Mouse (Mus musculus) forebrain, embryonic 12.5 days (tissue): ENCODE measurements at regions not wholly inside any gene's neighbourhood (a gene's known extent, or its start where the extent isn't known, plus 50 kb on each side); places are given as distances from the start of the nearest gene placed in this dataset.
A peak's percentile ranks its signal among the peaks of the same experiment; 100 is the strongest.

Experiments
- ATAC-seq: fragments of 200-750 bp; cut with Nextera tagmentation; 2 replicates; pipeline ENCODE4 v1.8.0; 2017; ENCODE audit warnings: moderate TSS enrichment; ENCODE audit not compliant: low FRiP score
- H3K27ac ChIP-seq: fragments of 300-500 bp; sonication (generic); 2 replicates; pipeline ENCODE4 v1.5.1; 2016; ENCODE audit warnings: mild to moderate bottlenecking
- H3K27me3 ChIP-seq: fragments of 300-500 bp; sonication (generic); 2 replicates; pipeline ENCODE4 v1.6.1; 2016; ENCODE audit warnings: mild to moderate bottlenecking
- H3K36me3 ChIP-seq: fragments of 300-500 bp; sonication (generic); replicated peaks from 2 replicates; pipeline ENCODE4 v1.6.1; 2016; ENCODE audit warnings: mild to moderate bottlenecking
- H3K4me1 ChIP-seq: fragments of 300-500 bp; sonication (generic); 2 replicates; pipeline ENCODE4 v1.6.1; 2016
- H3K4me2 ChIP-seq: fragments of 300-500 bp; sonication (generic); 2 replicates; pipeline ENCODE4 v1.6.1; 2016; ENCODE audit warnings: mild to moderate bottlenecking, moderate library complexity
- H3K4me3 ChIP-seq: fragments of 300-500 bp; sonication (generic); replicated peaks from 2 replicates; pipeline ENCODE4 v1.5.1; 2016; ENCODE audit warnings: mild to moderate bottlenecking
- H3K9ac ChIP-seq: fragments of 300-500 bp; sonication (generic); 2 replicates; pipeline ENCODE4 v1.6.1; 2016; ENCODE audit warnings: mild to moderate bottlenecking
- H3K9me3 ChIP-seq: fragments of 300-500 bp; sonication (generic); 2 replicates; pipeline ENCODE4 v1.6.1; 2016
- WGBS: fragments of 180-500 bp; shearing (Covaris S2); methylation state at CpG from one replicate; pipeline ENCODE4 v1.1.7; 2016; 5-methylcytosine and 5-hydroxymethylcytosine counted together

- Histone ChIP-seq H3K27ac (no peak overlapping the region), H3K4me3 (no peak overlapping the region), H3K4me1 (no peaks in the 10 kb centered on the region), H3K36me3 (no peaks in the 10 kb centered on the region), H3K27me3 (no peaks in the 10 kb centered on the region), H3K9me3 (no peaks in the 10 kb centered on the region), H3K4me2 (no peak overlapping the region), H3K9ac (no peak overlapping the region)
- 77% methylated on average over 7 of the region's 7 CpGs for WGBS
- ATAC-seq = no peak
These were observed 101.8 kb downstream of the Vgll3 start for GRCm38 (mm10) chr16:65916831-65917230.

- H3K9me3 ChIP-seq = no peaks in the 10 kb centered on the region
- no peak overlapping the region for H3K9ac ChIP-seq
- no peak for ATAC-seq
- H3K4me3 ChIP-seq = no peak overlapping the region
- H3K4me1 ChIP-seq = no peaks in the 10 kb centered on the region
- H3K4me2 ChIP-seq = no peak overlapping the region
- H3K36me3 ChIP-seq = no peaks in the 10 kb centered on the region
- 89% methylated on average over 1 of the region's 1 CpGs for WGBS
- no peak overlapping the region for H3K27ac ChIP-seq
- H3K27me3 ChIP-seq = no peaks in the 10 kb centered on the region
These were observed 110.9 kb downstream of the Vgll3 start for GRCm38 (mm10) chr16:65925986-65926385.

- H3K27ac ChIP-seq = no peak overlapping the region
- no peaks in the 10 kb centered on the region for H3K36me3 ChIP-seq
- 79% methylated on average over 4 of the region's 4 CpGs for WGBS
- H3K27me3 ChIP-seq = 0 out of 2 replicates have a peak, but pooled peaks cover 5% of the 10 kb centered on the region
- ATAC-seq = no peak
- no peak overlapping the region for H3K4me2 ChIP-seq
- no peaks in the 10 kb centered on the region for H3K9me3 ChIP-seq
- H3K9ac ChIP-seq = no peak overlapping the region
- H3K4me3 ChIP-seq = no peak overlapping the region
- H3K4me1 ChIP-seq = peaks cover 13% of the 10 kb centered on the region
These were observed 148.8 kb downstream of the Vgll3 start for GRCm38 (mm10) chr16:65963829-65964228.

GRCm38 (mm10) chr16:65964260-65964659 lies 149.2 kb downstream of the Vgll3 start:
- H3K4me1 ChIP-seq = peaks cover 13% of the 10 kb centered on the region
- no peak overlapping the region for H3K9ac ChIP-seq
- H3K27me3 ChIP-seq = 0 out of 2 replicates have a peak, but pooled peaks cover 5% of the 10 kb centered on the region
- H3K36me3 ChIP-seq = no peaks in the 10 kb centered on the region
- 32% methylated on average over 1 of the region's 1 CpGs for WGBS
- H3K4me3 ChIP-seq = no peak overlapping the region
- no peaks in the 10 kb centered on the region for H3K9me3 ChIP-seq
- no peak overlapping the region for H3K27ac ChIP-seq
- peak; percentile 65 for ATAC-seq
- H3K4me2 ChIP-seq = no peak overlapping the region

- H3K4me3 ChIP-seq = no peak overlapping the region
- no peak overlapping the region for H3K4me2 ChIP-seq
- H3K27me3 ChIP-seq = no peaks in the 10 kb centered on the region
- H3K9ac ChIP-seq = no peak overlapping the region
- no peak for ATAC-seq
- H3K36me3 ChIP-seq = no peaks in the 10 kb centered on the region
- H3K4me1 ChIP-seq = no peaks in the 10 kb centered on the region
- 90% methylated on average over 4 of the region's 4 CpGs for WGBS
- H3K27ac ChIP-seq = no peak overlapping the region
- H3K9me3 ChIP-seq = no peaks in the 10 kb centered on the region
These were observed 162.0 kb downstream of the Vgll3 start for GRCm38 (mm10) chr16:65977075-65977474.

GRCm38 (mm10) chr16:65987186-65987585 lies 172.1 kb downstream of the Vgll3 start:
- ATAC-seq = no peak
- H3K4me2 ChIP-seq = no peak overlapping the region
- no peaks in the 10 kb centered on the region for H3K27me3 ChIP-seq
- H3K9me3 ChIP-seq = no peaks in the 10 kb centered on the region
- no peak overlapping the region for H3K9ac ChIP-seq
- no peaks in the 10 kb centered on the region for H3K36me3 ChIP-seq
- no peak overlapping the region for H3K4me3 ChIP-seq
- H3K27ac ChIP-seq = no peak overlapping the region
- no peaks in the 10 kb centered on the region; the same call in 1 of the 2 replicates for H3K4me1 ChIP-seq
- 22% methylated on average over 2 of the region's 2 CpGs for WGBS

GRCm38 (mm10) chr16:65999343-65999742 lies 184.3 kb downstream of the Vgll3 start:
- no peak for ATAC-seq
- H3K4me3 ChIP-seq = no peak overlapping the region
- 85% methylated on average over 1 of the region's 1 CpGs for WGBS
- H3K27me3 ChIP-seq = no peaks in the 10 kb centered on the region
- no peaks in the 10 kb centered on the region for H3K36me3 ChIP-seq
- H3K4me1 ChIP-seq = no peaks in the 10 kb centered on the region
- no peak overlapping the region for H3K27ac ChIP-seq
- no peak overlapping the region for H3K9ac ChIP-seq
- H3K4me2 ChIP-seq = no peak overlapping the region
- no peaks in the 10 kb centered on the region for H3K9me3 ChIP-seq

- ATAC-seq = no peak
- Histone ChIP-seq H3K27me3 (no peaks in the 10 kb centered on the region), H3K9ac (no peak overlapping the region), H3K4me3 (no peak overlapping the region), H3K36me3 (no peaks in the 10 kb centered on the region), H3K4me1 (no peaks in the 10 kb centered on the region), H3K4me2 (no peak overlapping the region), H3K27ac (no peak overlapping the region), H3K9me3 (no peaks in the 10 kb centered on the region)
- WGBS = 76% methylated on average over 6 of the region's 6 CpGs
These were observed 185.7 kb downstream of the Vgll3 start for GRCm38 (mm10) chr16:66000728-66001273.

GRCm38 (mm10) chr16:66004689-66005088 lies 189.6 kb downstream of the Vgll3 start:
- Histone ChIP-seq H3K9me3 (no peaks in the 10 kb centered on the region), H3K4me3 (no peak overlapping the region), H3K36me3 (no peaks in the 10 kb centered on the region), H3K4me1 (no peaks in the 10 kb centered on the region), H3K27me3 (no peaks in the 10 kb centered on the region), H3K27ac (no peak overlapping the region), H3K4me2 (no peak overlapping the region), H3K9ac (no peak overlapping the region)
- 79% methylated on average over 9 of the region's 9 CpGs for WGBS
- ATAC-seq = no peak

GRCm38 (mm10) chr16:66005954-66006580 lies 191.0 kb downstream of the Vgll3 start:
- H3K27ac ChIP-seq = no peak overlapping the region
- no peak overlapping the region for H3K4me2 ChIP-seq
- 51% methylated on average over 7 of the region's 7 CpGs for WGBS
- H3K4me1 ChIP-seq = no peaks in the 10 kb centered on the region
- no peaks in the 10 kb centered on the region for H3K36me3 ChIP-seq
- no peak overlapping the region for H3K4me3 ChIP-seq
- H3K9ac ChIP-seq = no peak overlapping the region
- ATAC-seq = no peak
- no peaks in the 10 kb centered on the region for H3K27me3 ChIP-seq
- no peaks in the 10 kb centered on the region for H3K9me3 ChIP-seq

- no peaks in the 10 kb centered on the region for H3K9me3 ChIP-seq
- peak; percentile 53; the same call in 1 of the 2 replicates for ATAC-seq
- no peaks in the 10 kb centered on the region for H3K27me3 ChIP-seq
- H3K36me3 ChIP-seq = no peaks in the 10 kb centered on the region
- no peaks in the 10 kb centered on the region; the same call in 1 of the 2 replicates for H3K4me1 ChIP-seq
- no peak overlapping the region for H3K4me2 ChIP-seq
- no peak overlapping the region for H3K9ac ChIP-seq
- WGBS = 15% methylated on average over 2 of the region's 2 CpGs
- H3K4me3 ChIP-seq = no peak overlapping the region
- no peak overlapping the region for H3K27ac ChIP-seq
These were observed 198.6 kb downstream of the Vgll3 start for GRCm38 (mm10) chr16:66013608-66014007.

- H3K9me3 ChIP-seq = no peaks in the 10 kb centered on the region
- H3K9ac ChIP-seq = no peak overlapping the region
- ATAC-seq = no peak
- WGBS = 29% methylated on average over 5 of the region's 5 CpGs
- H3K36me3 ChIP-seq = no peaks in the 10 kb centered on the region
- no peak overlapping the region for H3K4me2 ChIP-seq
- no peak overlapping the region for H3K27ac ChIP-seq
- no peak overlapping the region for H3K4me3 ChIP-seq
- no peaks in the 10 kb centered on the region for H3K27me3 ChIP-seq
- H3K4me1 ChIP-seq = no peaks in the 10 kb centered on the region; the same call in 1 of the 2 replicates
These were observed 200.0 kb downstream of the Vgll3 start for GRCm38 (mm10) chr16:66014861-66015602.
